Comparison of ENCODE assay signal across 10 mouse cellular contexts in the genomic region with DNA sequence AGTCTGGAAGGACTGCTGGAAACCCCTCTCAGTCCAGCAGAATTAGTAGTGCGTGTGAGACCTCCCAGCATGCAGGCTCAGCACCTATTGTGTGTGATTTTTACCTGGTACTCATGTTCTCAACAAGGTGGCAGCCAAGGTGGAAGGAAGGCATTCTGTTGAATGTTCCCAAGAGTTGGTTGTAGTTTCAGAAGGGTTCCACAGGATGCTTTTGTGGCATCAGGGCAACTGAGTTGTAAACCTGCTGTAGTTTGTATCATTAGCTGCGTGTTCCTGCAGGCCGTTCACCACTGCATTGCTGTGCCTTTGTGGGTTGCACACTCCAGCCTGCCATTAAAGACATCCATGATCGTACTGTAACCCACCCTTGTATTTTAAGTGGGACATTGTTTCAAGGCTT.
DNase-seq lines count a peak whose midpoint lies in the region; ATAC-seq and TF ChIP-seq lines count a peak whose summit lies in the region.
"Had no signal": no experiment of that assay in that cellular context is flagged by ENCODE, and none has a peak within 500 bp of the region (broad histone marks: within the 10 kb centered on the region; RNA-seq: fewer than 3 reads in every experiment).

No protein-coding gene starts in this region.

- no peak for ATAC-seq in kidney, embryonic 15.5 days (replicated peaks; ENCODE audit: low FRiP score)
- ATAC-seq in embryonic facial prominence, embryonic 12.5 days (ENCODE audit: insufficient number of reproducible peaks, insufficient read depth, low FRiP score, low TSS enrichment), result no peak
- ATAC-seq in limb, embryonic 15.5 days (ENCODE audit: insufficient number of reproducible peaks, low FRiP score, low TSS enrichment, low read depth), result no peak
- no peak for ATAC-seq in CD4-positive, CD25-positive, alpha-beta regulatory T cell, adult 4 months

- TF ChIP-seq POLR2A in cerebellum, adult 2 months (IDR thresholded peaks at IDR 0.05; ENCODE audit: borderline replicate concordance, insufficient read depth, low read length), result no peak

- peaks cover 37% of the 10 kb centered on the region for H3K36me3 ChIP-seq in kidney, embryonic 15.5 days
- peaks cover 37% of the 10 kb centered on the region for H3K36me3 ChIP-seq in embryonic facial prominence, embryonic 12.5 days
- H3K36me3 ChIP-seq in limb, embryonic 15.5 days, result peaks cover 40% of the 10 kb centered on the region

- no peak for DNase-seq in cerebellum, adult 2 months
- no peak for DNase-seq in cerebellum, adult 11-12 months
- no peak for DNase-seq in kidney, postnatal 4 days
- no peak for DNase-seq in ovary, postnatal 14 days (ENCODE audit: low spot score)
- DNase-seq: cerebellum, adult 9-11 months; thymus, adult 18-20 months had no signal

- no peaks in the 10 kb centered on the region for H3K27me3 ChIP-seq in cerebellum, adult 2 months (ENCODE audit: control insufficient read depth, insufficient read depth, low read length)
- H3K27me3 ChIP-seq in kidney, embryonic 15.5 days, result no peaks in the 10 kb centered on the region
- no peaks in the 10 kb centered on the region for H3K27me3 ChIP-seq in embryonic facial prominence, embryonic 12.5 days
- H3K27me3 ChIP-seq in limb, embryonic 15.5 days, result no peaks in the 10 kb centered on the region

- peaks cover 41% of the 10 kb centered on the region for H3K4me1 ChIP-seq in cerebellum, adult 2 months (ENCODE audit: control insufficient read depth, insufficient read depth, low read length)
- H3K4me1 ChIP-seq in kidney, embryonic 15.5 days, result peaks cover 82% of the 10 kb centered on the region
- peaks cover 54% of the 10 kb centered on the region for H3K4me1 ChIP-seq in embryonic facial prominence, embryonic 12.5 days
- H3K4me1 ChIP-seq in limb, embryonic 15.5 days, result peaks cover 74% of the 10 kb centered on the region

- H3K4me3 ChIP-seq in cerebellum, adult 2 months (replicated peaks; ENCODE audit: insufficient read depth, low read depth, low read length), result no peak overlapping the region
- H3K4me3 ChIP-seq in kidney, embryonic 15.5 days (replicated peaks), result no peak overlapping the region
- H3K4me3 ChIP-seq in embryonic facial prominence, embryonic 12.5 days, result no peak overlapping the region
- H3K4me3 ChIP-seq in limb, embryonic 15.5 days, result 0 out of 2 replicates have a peak overlapping the region, but pooled peaks have one; percentile 4

- peak overlapping the region; percentile 33; the same call in 1 of the 2 replicates for H3K27ac ChIP-seq in cerebellum, adult 2 months (ENCODE audit: insufficient read depth, low read length)
- H3K27ac ChIP-seq in kidney, embryonic 15.5 days, result peak overlapping the region; percentile 79
- H3K27ac ChIP-seq in embryonic facial prominence, embryonic 12.5 days, result peak overlapping the region; percentile 63
- H3K27ac ChIP-seq in limb, embryonic 15.5 days, result peak overlapping the region; percentile 71

- no peak overlapping the region for H3K4me2 ChIP-seq in kidney, embryonic 15.5 days
- no peak overlapping the region for H3K4me2 ChIP-seq in embryonic facial prominence, embryonic 12.5 days (replicated peaks)
- H3K4me2 ChIP-seq in limb, embryonic 15.5 days, result peak overlapping the region; percentile 25; the same call in 1 of the 2 replicates

- TF ChIP-seq CTCF in cerebellum, adult 2 months (IDR thresholded peaks at IDR 0.05; ENCODE audit: borderline replicate concordance, insufficient read depth, low read depth, low read length), result no peak

- H3K9ac ChIP-seq in kidney, embryonic 15.5 days, result no peak overlapping the region
- H3K9ac ChIP-seq in embryonic facial prominence, embryonic 12.5 days, result no peak overlapping the region
- no peak overlapping the region for H3K9ac ChIP-seq in limb, embryonic 15.5 days

- no peaks in the 10 kb centered on the region for H3K9me3 ChIP-seq in kidney, embryonic 15.5 days (replicated peaks)
- no peaks in the 10 kb centered on the region for H3K9me3 ChIP-seq in embryonic facial prominence, embryonic 12.5 days
- H3K9me3 ChIP-seq in limb, embryonic 15.5 days, result no peaks in the 10 kb centered on the region

- 80% methylated on average over 4 of the region's 4 CpGs for WGBS in cerebellum, adult 2 months
- WGBS in kidney, embryonic 15.5 days, result 77% methylated on average over 4 of the region's 4 CpGs
- 81% methylated on average over 4 of the region's 4 CpGs for WGBS in embryonic facial prominence, embryonic 12.5 days
- 49% methylated on average over 4 of the region's 4 CpGs for WGBS in limb, embryonic 15.5 days
